Mouse (Mus musculus) CH12.LX (cell line): ENCODE measurements around the gene Bid.

Source experiments
- BHLHE40 ChIP-seq: IDR thresholded peaks from 2 replicates; pipeline ENCODE4 v1.6.1; 2011; ENCODE audit warnings: mild to moderate bottlenecking, low read depth, low read length, improper control_type of control experiment
- CTCF ChIP-seq, 2 experiments: IDR thresholded peaks in 1 of 2; conservative IDR thresholded peaks in 1 of 2; 2 replicates each; pipeline ENCODE4 v1.5.1; 2011 to 2012; ENCODE audit warnings: low read depth in 2 of 2, low read length in 2 of 2, improper control_type of control experiment in 1 of 2, inconsistent platforms in 1 of 2, mild to moderate bottlenecking in 1 of 2, moderate library complexity in 1 of 2
- E2F4 ChIP-seq: IDR thresholded peaks from 2 replicates; pipeline ENCODE4 v1.6.1; 2011; ENCODE audit warnings: low read depth, low read length, improper control_type of control experiment; ENCODE audit not compliant: insufficient replicate concordance
- GABPA ChIP-seq: IDR thresholded peaks from 2 replicates; pipeline ENCODE4 v1.6.1; 2012; ENCODE audit warnings: low read depth, low read length, improper control_type of control experiment, inconsistent platforms; ENCODE audit not compliant: insufficient replicate concordance
- MEF2A ChIP-seq: IDR thresholded peaks from 2 replicates; pipeline ENCODE4 v1.6.1; 2014; ENCODE audit warnings: low read depth, mild to moderate bottlenecking, inconsistent platforms, low read length, improper control_type of control experiment, borderline replicate concordance
- MYC ChIP-seq: IDR thresholded peaks from 2 replicates; pipeline ENCODE4 v1.6.1; 2011; ENCODE audit warnings: low read depth, mild to moderate bottlenecking, improper control_type of control experiment, low read length
- NRF1 ChIP-seq: IDR thresholded peaks from 2 replicates; pipeline ENCODE4 v1.6.1; 2014; ENCODE audit warnings: low read depth, mild to moderate bottlenecking, inconsistent platforms, low read length, improper control_type of control experiment, moderate library complexity
- POLR2A ChIP-seq: IDR thresholded peaks from 2 replicates; pipeline ENCODE4 v1.6.1; 2011; ENCODE audit warnings: low read depth, mild to moderate bottlenecking, improper control_type of control experiment, low read length
- POLR2AphosphoS2 ChIP-seq: IDR thresholded peaks from 2 replicates; pipeline ENCODE4 v1.6.1; 2011; ENCODE audit warnings: low read depth, low read length, improper control_type of control experiment
- SIN3A ChIP-seq: IDR thresholded peaks from 2 replicates; pipeline ENCODE4 v1.6.1; 2012; ENCODE audit warnings: low read length, improper control_type of control experiment, inconsistent platforms
- USF1 ChIP-seq: IDR thresholded peaks from 2 replicates; pipeline ENCODE4 v1.6.1; 2014; ENCODE audit warnings: low read depth, mild to moderate bottlenecking, inconsistent platforms, low read length, improper control_type of control experiment
- USF2 ChIP-seq: conservative IDR thresholded peaks from 2 replicates; pipeline ENCODE4 v1.6.1; 2011; ENCODE audit warnings: low read depth, low read length, improper control_type of control experiment

- TF ChIP-seq POLR2AphosphoS2 (peak; percentile 87; the same call in 1 of the 2 replicates), MYC (no peak), CTCF (conservative IDR thresholded peaks at IDR 0.05 in 1 of 2, IDR thresholded peaks at IDR 0.05 in 1 of 2; ENCODE audit: low read depth in 2 of 2, low read length in 2 of 2) (no peak), POLR2A (no peak; the same call in 1 of the 2 replicates), BHLHE40 (no peak), USF1 (no peak), NRF1 (no peak), MEF2A (no peak), USF2 (no peak), E2F4 (no peak), GABPA (no peak), SIN3A (no peak)
Observed at GRCm38 (mm10) chr6:120952475-120952874, 35.8 kb upstream of the Bid start.
